Mouse (Mus musculus) 416B (cell line): ENCODE measurements around the gene Kti12.

Source experiments
- DNase-seq: peaks from one replicate; pipeline ENCODE4 v3.0.0; 2011; ENCODE audit warnings: low read depth

The Kti12 gene

GRCm38 (mm10) chr4:108869730-108870374, 22.3 kb downstream of the Kti12 start:
- DNase-seq: peak; percentile 86

GRCm38 (mm10) chr4:108873746-108874145, 26.2 kb downstream of the Kti12 start:
- no peak for DNase-seq

- DNase-seq: no peak
Observed at GRCm38 (mm10) chr4:108877901-108878300, 30.3 kb downstream of the Kti12 start.

DNA sequence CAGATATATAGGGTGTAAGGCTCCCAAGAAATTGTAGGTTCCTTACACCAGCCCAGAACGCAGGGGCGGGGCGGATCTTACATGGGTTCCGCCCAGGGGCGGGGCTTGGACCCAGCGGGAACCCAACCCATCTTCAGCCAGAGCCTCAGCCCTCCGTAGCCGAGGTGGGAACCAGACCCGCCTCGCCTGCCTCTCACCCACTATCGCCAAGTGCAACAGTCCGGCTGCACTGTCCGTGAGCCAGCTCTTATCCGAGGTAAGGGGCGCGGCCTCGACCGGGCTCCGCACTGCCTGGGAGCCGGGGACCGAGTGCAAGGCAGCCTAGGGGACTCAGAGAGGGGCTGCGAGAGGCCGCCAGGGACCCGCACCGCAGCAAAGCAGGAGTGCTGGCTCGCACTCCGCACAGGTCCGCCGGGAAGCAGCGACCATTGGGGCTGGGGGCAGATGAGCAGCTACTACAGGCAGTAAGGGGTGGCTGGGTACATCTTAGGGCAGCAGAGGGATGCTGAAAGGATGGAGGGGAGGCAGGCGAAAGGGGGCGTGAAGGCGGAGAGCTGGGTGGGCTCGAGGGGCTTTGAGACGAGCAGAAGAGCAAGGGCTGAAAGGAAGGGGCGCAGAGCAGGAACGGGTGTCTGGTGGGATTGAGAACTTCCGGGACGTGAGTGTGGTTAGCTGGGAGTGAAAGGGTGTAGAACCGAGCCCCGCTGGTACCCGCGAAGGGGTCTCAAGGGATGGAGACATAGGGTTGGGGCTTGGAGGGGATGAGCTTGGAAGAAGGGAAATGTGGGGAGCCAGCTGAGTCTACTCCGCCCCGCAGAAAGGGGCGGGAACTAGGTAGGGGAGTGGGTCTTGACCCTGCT, 31.6 kb downstream of the Kti12 start, which contains the start of gene Rab3b:
Gene Rab3b (plus strand): TSS at position 101 of the 860 bp plus-strand sequence.
- DNase-seq: no peak

- DNase-seq: no peak
Observed at GRCm38 (mm10) chr4:108883815-108884214, 36.2 kb downstream of the Kti12 start.

- DNase-seq: no peak
Observed at GRCm38 (mm10) chr4:108887456-108887855, 39.9 kb downstream of the Kti12 start.

DNA sequence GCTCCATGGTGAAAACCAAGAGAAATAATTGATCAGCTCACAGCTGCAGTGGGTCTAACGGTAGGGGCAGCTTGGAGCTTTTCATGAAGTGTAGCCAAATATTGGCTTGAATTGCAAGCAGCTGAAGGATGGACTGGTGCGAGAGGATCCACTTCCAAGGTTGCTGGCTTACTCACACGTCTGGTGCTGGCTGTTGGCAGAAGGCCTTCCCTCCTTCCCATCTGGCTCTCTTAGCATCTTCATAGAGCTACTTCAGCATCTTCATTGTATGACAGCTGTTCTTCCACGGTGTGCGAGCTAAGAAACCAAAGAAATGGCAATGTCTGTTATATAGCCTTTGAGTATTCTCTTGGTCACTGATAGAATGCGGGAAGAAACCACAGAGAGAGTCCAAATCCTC, 43.3 kb downstream of the Kti12 start:
- no peak for DNase-seq
